Mouse (Mus musculus): ENCODE results near the gene Tas1r3.

The Tas1r3 gene

DNA sequence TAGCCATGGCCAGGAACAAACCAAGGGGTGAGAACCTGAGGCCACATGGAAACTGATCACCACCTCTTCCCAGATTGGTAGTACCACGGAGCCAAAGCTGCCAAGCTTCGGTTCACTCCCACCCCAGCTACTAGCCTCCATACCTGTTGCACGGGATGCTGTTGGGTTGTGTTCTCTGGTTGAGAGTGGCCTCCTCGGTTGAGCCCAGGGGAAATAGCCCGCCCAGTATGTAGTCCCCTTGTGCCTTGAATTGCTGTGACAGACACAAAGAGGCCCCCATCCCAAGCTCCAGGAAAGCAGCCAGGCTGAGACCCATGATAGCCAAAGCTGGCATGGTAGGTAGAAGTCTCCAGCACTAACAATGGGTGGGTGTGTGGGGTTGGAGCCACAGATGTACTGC, at the start of gene Tas1r3:
Gene Tas1r3, minus strand, starts transcription at position 362 of the 400 bp plus-strand sequence.
- no peak for DNase-seq

DNA sequence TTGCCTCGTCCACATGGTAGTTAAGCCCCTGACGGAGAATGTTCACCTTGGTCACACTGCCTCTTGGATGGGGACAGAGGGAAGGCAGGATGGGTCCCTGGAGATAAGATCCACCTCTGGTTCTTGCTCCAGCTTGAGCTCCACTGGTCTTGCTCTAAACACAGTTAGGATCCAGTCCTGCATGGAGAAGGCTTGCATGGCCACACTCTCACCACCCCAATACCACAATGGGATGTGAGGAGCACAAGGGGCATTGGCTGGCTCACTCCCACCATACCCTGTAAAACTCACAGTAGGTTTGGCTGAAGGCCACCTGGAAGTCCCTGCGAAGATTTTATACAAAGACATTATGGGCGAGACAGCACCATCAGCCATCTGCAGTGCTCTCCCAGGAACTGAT, 45.6 kb upstream of the Tas1r3 start:
- DNase-seq: no peak

DNA sequence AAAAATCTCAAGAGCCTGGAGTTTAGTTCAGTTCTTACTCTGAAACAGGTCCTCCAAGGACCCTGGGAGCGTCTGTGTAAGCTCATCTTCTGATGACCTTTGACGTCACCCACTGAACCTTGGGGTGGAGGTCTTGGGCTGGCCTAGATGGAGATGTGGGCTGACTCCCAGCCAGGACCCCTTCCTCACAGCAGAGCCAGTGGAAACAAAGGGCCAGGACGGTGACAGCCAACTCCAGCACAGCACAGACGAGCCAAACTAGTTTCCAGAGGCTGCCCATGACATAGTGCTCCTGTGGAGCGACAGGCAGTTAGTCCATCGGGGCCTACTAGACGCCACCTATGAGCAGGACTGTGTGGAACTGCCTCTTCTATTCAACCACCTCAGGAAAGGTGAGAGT, 45.1 kb upstream of the Tas1r3 start:
- DNase-seq: no peak

DNA sequence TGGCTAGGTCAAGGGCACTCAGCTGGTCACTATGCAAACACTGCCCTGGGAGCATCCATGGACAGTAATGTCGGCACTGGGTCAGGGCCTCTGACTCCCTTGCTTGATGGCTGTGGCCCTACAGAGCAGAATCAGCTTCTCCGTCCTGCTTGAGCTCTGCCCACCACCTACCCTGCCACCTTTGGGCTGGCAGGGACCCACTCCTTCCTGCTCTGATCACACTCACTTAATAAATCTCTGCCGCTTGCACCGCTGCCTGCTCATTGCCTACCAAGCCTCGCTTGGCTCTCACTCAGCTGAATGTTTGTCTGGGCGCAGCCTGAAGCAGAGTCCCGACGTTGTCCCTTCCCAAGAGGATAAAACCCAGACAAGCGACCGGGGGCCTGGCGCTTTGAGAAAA, 43.8 kb upstream of the Tas1r3 start:
- DNase-seq: no peak

DNA sequence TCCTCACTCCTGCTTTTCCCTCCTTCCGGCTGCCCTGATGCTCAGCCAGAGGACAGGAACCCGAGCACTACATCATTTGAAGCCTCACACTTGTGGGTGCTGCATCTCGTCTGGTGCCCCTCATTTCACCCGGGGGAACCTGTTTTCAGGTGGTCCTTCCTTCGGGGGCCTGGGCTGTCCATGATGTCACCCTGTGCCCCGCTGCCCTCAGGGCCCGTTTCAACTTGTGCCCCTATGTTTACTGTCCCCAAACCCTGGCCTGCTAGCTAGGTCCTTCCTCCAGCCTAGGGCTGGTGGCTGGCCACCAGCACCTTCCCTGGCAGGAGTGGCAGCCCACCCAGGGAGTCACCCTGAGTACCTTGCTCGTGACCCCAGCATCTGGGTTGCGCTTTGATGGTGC, 43.0 kb upstream of the Tas1r3 start:
- no peak for DNase-seq

DNA sequence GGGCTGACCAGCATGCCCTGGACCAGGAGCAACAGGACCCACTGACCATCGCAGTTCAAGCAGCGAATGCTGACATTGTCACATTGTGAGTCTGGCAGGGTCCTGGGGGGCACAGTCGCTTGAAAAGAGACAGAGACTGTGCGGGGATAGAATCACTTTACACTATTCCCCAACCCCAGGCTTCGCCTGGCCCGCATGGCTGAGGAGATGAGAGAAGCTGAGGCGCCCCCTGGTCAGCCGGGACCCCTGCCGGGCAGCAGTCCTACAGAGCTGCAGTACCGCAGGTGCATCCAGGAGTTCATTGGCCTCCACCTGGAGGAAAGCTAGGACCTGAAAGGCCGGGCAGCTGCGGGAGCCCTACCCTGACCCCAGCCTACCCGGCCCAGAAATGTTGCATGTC, 42.5 kb upstream of the Tas1r3 start:
- no peak for DNase-seq

DNA sequence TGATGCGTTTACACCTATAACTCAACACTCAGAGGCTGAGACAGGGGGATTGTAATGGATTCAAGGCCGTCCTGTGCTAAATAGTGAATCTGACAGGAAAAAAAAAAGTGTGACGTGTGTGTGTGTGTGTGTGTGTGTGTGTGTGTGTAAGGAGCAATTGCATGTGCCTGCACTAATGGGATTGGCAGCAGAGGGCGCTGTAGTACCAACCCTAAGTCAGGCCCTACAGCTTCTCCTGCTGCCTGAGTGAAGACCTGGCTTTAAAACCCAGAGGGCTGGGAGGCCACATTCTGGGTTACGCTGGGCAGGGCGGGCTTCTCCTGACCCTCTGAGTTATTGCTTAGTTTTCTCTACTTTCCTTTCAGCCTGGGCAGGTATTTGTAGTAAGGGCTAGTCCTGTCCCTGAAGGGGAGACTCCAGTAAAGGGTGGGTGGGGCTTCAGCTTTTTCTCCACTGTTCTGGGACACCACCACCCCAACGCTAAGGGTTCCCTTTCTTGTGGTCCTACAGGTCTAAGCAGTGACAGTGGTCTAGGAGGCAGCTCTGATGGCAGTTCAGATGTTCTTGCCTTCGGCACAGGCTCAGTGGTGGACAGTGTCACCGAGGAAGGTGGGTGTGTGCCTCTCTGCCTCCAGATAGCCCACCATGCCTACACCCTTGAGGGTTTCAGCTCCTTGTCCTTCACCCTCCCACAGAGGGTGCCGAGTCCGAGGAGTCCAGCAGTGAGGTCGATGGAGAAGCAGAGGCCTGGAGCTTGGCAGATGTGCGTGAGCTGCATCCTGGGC, 41.3 kb upstream of the Tas1r3 start:
- peak; percentile 31 for DNase-seq

DNA sequence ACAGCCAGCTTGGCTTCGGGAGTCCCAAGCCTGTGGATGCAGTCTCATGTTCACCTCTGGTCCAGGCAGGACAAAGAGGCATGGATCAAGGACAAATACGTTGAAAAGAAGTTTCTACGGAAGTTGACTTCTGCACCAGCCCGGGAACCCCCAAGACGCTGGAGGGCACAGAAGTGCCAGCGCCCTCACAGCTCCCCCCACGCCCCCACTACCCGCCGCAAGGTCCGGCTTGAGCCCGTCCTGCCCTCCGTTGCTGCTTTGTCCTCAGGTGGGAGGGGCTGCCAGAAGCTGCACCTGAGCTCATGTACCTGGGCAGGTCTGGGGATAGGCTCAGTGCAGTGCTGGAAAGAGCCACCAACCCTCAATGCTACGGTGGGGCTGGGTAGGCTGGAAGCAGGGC, 40.1 kb upstream of the Tas1r3 start:
- DNase-seq: no peak

DNA sequence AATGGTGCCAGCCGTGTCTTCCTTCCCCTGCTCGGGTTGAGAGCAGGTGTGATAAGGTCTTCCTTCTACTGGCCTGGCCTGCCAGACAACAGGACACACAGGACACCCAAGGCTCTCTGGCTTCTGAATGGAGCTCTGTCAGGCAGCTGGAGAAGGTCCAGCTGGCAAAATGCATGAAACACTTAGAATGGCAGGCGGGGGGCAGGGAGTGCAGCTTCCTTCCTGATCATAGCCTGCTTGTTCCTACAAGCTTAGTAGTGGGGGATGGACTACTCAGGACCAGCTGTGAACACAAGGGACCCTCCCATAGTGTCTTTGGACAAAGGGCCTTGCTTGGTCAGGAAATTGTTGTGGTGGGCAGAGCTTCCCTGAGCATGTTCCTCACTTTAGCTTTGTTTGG, 38.0 kb upstream of the Tas1r3 start:
- peak; percentile 18 for DNase-seq

DNA sequence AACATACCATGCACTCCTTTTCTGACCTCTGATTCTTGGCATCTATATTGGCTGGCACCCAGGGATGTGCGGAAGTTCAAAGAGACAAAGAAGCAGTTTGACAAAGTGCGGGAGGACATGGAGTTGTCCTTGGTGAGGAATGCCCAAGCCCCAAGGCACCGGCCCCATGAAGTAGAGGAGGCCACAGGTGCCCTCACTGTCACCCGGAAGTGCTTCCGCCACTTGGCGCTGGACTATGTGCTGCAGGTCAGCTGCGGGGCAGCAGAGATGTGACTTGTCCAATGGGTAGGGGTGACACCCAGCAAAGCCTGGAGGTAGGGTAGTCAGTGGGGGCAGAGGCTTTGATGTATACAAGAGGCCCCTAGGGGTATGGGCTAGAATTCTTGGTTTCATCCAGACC, 36.2 kb upstream of the Tas1r3 start:
- DNase-seq: peak; percentile 0

DNA sequence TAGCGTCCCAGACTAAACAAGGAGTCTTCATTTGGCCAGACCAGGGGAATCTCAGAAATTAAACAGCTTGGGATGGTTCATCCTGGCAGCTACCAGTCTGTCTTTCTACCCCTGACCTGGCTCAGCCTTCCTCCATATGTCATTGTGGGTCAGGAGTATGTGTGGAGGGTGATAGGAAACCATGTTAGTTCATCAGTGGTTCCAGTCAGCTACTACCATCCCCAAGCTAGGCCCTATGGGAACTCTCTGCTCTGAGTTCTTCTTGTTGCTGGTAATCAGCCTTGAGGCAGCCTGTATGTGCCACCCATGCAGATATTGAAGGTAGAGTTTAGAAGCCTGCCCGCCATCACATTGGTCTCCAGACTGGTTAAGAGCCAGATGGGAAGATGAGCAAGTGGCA, 35.2 kb upstream of the Tas1r3 start:
- DNase-seq: no peak

DNA sequence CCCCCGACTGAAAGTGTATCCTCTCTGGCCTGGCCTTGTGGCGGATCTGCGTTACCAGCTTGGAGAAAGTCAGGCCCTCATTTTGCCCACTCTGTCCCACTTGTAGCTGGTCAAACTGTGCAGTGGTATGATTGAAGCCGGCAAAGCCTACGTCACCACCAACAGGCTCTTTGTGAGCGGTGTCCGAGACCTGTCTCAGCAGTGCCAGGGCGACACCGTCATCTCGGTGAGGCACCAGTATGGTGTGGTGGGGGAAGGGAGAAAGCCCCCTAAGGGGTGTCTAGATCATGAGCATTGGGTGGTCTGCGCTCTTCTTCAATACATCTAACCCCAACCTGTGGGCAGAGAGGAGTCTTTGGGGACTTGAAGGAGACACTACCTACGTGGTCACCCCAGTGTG, 33.3 kb upstream of the Tas1r3 start:
- no peak for DNase-seq

DNA sequence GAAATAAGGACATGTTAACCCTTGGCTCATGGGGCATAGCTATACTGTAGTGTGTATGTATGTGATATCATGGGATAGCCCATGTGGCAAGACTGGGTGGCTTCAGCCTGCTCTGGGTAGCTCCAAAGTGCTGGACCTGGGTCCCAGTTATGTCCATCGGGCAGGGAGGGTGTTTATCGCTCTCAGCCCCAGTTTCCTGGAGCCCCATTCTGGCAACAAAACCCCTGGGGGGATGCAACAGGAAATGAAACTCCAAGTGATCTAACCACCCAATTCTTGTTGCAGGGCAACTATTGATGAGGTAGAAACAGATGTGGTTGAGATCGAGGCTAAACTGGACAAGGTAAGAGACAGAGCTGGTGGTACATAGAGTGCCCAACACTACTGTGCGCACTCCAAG, 32.7 kb upstream of the Tas1r3 start:
- DNase-seq: no peak

DNA sequence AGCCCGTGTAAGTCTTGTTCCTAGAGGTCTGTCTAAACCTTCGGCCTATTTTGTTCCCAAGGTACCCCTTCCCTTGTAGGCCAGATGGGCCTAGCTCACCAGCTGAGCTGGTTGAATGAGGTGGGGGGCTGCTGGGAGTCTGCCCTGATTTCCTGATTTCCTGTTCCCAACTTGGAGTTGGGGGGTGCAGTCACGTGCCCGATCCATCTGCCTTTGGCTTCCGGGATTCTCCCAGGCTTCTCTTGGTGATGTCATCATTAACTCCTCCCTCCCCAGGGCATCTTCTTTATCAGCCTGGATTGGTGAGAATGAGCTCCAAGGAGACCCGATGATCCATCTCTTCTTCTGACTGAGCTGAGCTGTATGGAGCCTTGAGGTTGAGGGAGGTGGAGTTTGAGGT, 32.1 kb upstream of the Tas1r3 start:
- DNase-seq: peak; percentile 70

DNA sequence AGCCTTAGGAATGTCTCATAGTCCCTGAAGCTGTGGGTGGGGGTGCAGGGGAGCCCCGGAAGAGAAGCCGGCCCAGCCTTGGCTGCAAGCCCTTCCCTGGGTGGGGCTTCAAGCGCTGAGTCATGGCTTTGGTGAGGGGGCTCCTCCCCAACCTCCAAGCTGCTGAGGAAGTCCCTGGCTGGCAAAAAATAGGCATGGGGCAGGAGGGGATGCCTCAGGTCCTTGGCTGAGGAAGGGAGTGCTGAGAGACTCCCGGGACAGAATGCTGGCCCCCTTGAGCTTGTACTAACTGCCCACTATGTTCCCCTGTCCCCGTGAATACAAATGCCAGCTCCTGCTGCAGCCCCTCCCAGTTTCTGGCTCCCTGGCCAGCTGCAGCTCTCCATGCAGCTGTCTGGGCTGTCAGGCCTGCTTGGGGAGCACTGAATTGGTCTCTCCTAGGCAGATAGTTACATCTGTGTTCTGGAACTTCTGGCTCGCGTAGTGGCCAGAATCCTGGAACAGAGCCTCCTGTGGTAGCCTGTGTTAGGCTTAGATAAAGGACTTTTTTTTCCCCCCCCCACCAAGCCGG, 31.2 kb upstream of the Tas1r3 start:
- peak; percentile 67 for DNase-seq

DNA sequence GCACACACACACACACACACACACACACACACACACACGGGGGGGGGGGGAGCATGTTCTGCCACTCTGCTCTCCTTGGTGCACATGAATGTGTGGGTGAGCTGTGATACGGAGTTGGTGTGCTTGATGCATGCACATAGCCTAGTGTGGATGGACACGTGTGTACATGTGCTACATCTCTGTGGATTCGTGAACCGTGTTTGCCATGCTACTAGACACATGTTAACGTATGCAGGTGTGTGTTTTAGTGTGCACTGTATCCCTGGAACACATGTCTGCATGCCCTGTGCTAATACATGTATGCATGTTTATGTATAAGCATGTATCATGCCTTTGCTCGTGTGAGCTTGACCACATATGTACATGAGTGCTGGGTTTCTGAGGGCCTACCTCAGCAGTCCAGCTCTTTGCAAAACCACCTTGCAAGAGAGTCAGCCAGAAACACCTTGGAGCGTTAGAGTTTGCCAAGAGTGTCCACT, 30.1 kb upstream of the Tas1r3 start:
- DNase-seq: no peak

DNA sequence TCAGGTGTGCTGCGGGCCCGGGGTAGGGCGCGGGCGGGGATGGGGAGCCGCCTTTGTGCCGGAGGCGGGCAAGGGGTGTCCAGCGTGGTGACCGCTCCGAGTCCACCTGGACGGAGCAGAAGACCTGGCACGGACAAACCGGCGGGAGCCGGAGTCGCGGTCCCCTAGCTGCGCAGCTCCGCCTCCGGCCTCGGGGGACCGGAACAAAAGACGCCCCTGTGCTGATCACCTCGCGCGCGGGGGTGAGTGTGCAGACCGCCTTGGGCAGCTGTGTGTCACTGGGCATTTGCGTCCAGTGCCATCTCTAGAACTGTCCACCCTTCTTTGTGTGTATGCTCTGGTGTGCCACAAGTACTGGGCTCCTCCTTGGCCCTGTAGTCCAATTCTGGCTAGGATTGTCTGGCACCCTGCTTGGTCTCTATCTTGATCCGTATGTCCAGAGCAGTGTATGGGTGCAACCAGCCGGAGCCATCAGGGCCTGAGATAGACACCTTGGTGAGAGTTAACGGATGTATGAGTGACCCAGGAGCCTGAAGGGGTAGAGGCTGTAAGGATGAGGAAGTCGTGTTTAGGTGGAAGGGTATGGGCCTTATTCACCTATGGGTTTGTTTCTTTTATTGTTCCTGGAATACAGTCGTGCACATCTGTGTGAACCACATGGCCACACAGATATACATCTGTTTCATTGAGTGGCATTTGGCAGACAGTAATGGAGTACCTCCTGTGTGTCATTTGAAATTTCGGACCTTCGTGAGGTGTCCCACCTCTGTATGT, 29.5 kb upstream of the Tas1r3 start:
- no peak for DNase-seq

DNA sequence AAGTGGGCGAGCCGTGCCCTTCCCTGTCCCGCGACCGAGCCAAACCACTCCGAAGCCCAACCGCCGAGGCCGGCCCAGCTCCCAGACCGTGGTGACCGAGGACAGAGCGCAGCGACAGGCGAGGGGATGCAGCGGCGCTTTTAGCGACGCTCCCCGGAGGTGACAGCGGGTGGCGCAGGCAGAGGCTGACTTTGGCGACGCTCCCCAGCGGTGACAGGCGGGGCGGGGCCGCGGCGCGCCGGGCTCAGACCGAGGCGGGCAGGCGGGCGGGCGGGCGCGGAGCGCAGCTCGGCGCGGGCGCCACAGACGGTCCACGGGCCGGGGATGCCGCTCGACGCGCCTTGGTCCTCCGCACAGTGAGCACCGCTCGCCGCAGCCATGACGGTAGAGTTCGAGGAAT, 28.9 kb upstream of the Tas1r3 start:
- peak; percentile 72 for DNase-seq

DNA sequence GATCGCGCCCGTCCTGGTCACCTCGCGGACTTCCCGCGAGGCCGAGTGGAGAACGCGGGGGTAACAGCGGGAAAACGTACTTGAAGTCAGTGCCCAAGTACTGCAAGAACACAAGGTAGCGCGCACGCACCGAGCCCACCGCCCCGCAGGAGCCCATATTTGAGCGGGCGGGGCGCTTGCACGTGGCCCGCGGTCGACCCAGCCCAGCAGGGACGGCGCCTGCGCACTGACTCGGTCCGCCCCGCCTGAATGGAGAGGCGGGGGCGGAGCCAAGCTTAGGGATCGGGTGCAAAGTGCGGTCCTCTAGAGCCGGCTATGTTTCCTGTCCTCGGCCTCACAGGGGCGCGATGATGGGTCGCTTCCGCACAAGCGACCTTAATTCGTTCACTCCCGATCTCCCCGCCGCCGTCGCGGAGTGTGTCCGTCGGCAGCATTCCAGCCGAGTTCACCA, 28.4 kb upstream of the Tas1r3 start, which contains the start of the genes Pusl1 and Acap3:
Gene Pusl1, minus strand, starts transcription at position 231 of the 451 bp plus-strand sequence.
Gene Acap3, plus strand, starts transcription at position 272 of the 451 bp plus-strand sequence.
- DNase-seq: peak; percentile 97

DNA sequence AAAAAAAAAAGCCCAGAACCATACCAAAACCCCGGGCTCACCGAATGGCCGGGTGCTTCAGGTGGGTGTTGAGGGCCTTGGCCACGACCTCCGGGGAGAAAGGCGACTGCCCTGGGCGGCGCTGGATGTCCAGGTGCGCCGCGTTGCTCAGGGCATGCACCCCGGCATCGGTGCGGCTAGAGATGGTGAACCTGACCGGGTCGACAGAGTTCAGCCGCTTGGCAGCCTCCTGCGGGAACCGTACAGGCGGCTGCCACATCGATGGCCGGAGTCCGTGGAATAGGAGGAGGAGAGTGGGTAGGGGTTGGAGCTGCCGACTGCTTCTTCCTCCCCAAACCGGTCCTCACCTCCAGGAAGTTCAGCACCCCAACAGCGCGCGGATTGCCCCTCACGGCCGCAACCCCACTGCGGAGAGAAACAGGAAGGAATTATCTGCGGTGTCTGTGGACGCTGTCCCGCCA, 27.9 kb upstream of the Tas1r3 start:
- peak; percentile 38 for DNase-seq

DNA sequence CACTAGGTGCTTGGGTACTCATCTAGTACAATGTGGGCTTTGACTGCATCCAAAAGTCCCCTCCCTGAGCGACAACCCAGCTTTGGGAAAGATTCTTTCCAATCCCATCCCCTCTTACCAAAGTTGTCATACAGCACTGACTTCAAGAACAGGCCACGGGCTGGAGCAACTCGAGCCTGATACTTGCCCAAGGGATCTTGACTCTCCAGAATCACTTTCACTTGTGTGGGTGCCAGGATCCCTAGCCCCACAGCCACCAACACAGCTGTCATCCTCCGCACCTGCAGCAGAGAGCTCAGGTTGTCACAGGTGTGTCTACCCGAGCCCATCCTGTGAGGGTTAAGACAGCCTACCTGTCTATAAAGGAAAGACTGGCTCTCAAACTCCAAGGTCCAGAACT, 26.2 kb upstream of the Tas1r3 start:
- no peak for DNase-seq

DNA sequence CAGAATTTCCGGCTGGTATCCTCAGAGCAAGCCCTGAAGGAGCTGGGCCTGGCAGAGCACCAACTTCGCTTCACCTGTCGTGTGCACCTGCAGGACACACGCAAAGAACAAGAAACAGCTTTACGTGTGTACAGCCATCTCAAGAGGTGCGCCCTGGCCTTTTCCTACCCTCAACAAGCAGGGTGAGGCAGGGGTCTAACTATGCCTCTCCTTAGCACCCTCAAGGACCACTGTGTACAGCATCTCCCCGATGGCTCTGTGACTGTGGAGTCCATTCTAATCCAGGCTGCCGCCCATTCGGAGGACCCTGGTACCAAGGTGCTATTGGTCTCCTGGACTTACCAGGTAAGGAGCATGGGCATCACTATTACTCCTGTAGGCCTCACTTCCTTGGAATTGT, 25.0 kb upstream of the Tas1r3 start:
- no peak for DNase-seq

DNA sequence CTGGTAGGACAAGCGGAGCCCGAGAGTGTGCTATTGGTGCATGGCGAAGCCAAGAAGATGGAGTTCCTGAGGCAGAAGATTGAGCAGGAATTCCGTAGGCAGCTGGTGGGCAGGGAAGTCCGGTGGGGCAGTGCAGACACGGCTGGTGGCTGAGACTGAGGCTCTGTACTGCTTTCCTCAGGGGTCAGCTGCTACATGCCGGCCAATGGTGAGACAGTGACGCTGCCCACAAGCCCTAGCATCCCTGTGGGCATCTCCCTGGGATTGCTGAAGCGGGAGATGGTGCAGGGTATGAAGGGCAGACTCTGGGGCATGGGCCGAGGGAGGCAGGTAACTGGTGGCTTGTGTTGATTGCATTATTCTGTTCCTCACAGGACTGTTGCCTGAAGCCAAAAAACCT, 24.5 kb upstream of the Tas1r3 start:
- DNase-seq: no peak

DNA sequence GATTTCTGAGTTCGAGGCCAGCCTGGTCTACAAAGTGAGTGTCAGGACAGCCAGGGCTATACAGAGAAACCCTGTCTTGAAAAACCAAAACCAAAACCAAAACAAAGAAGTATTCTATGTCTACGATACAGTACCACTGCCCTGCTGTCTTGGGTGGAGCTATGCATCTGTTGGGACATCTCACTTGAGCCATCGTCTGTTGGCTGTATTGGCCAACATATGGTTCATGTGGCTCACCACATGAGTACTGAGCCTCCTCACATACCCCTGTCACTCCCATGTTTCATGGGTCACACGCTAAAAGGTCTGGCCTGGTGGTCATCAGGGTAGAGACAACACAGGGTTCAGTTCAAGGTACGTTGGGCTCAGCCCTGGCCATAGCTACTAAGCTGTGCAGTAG, 23.2 kb upstream of the Tas1r3 start:
- no peak for DNase-seq
